Comparison of ENCODE assay signal across 10 mouse cellular contexts in the genomic region with DNA sequence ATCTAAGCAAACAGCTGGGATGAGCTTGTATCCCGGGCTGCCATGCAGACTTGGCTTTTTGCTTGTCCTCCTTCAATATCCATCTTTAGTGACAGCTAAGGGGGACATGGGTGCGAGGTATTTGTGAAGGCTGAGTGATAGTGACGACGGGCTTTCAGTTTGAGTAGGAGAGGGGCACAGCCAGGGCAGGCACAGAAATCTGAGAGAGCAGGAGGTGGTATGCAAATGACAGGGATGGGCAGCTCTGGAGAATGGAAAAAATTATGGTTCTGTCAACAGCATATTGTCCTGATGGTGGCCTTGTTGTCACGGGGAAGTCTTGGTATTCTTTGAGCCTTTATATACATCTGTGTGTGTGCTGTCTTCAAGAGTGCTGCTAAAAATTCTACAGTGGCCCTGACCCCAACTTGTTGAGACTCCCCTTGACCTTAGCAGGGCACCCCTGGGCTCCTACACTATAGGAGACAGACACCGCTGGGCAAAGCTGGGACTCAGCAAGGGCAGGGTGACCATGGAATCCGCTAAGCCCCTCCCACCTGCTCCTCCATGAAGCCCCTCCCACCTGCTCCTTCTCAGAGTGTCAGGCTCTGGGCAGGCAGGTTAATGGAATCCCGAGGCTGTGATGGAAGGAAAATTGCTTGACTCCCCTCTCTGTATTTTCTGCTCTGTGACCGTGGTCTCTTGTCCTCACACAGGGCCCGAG.
DNase-seq lines count a peak whose midpoint lies in the region; ATAC-seq and TF ChIP-seq lines count a peak whose summit lies in the region.
"Had no signal": no experiment of that assay in that cellular context is flagged by ENCODE, and none has a peak within 500 bp of the region (broad histone marks: within the 10 kb centered on the region; RNA-seq: fewer than 3 reads in every experiment).

No protein-coding gene starts in this region.

- H3K4me1 ChIP-seq in heart, embryonic 12.5 days (replicated peaks) = no peaks in the 10 kb centered on the region
- H3K4me1 ChIP-seq in stomach, embryonic 14.5 days (ENCODE audit: control insufficient read depth, insufficient read depth, low read length) = no peaks in the 10 kb centered on the region
- H3K4me1 ChIP-seq in stomach, postnatal 0 days (replicated peaks; ENCODE audit: control insufficient read depth, insufficient read depth) = no peaks in the 10 kb centered on the region
- H3K4me1 ChIP-seq in limb, embryonic 12.5 days (replicated peaks) = peaks cover 7% of the 10 kb centered on the region; the same call in 1 of the 2 replicates
- H3K4me1 ChIP-seq in stomach, embryonic 15.5 days = no peaks in the 10 kb centered on the region

- WGBS in heart, embryonic 12.5 days = 43% methylated on average over 10 of the region's 10 CpGs
- WGBS in stomach, embryonic 14.5 days = 43% methylated on average over 10 of the region's 10 CpGs
- WGBS in stomach, postnatal 0 days = 41% methylated on average over 10 of the region's 10 CpGs
- WGBS in limb, embryonic 12.5 days = 48% methylated on average over 10 of the region's 10 CpGs
- 42% methylated on average over 10 of the region's 10 CpGs for WGBS in stomach, embryonic 15.5 days

- peaks cover 6% of the 10 kb centered on the region for H3K9me3 ChIP-seq in heart, embryonic 12.5 days (replicated peaks)
- H3K9me3 ChIP-seq in stomach, embryonic 14.5 days (ENCODE audit: control insufficient read depth, low read depth, low read length) = no peaks in the 10 kb centered on the region
- no peaks in the 10 kb centered on the region for H3K9me3 ChIP-seq in stomach, postnatal 0 days (ENCODE audit: control insufficient read depth, low read length)
- H3K9me3 ChIP-seq in limb, embryonic 12.5 days = no peaks in the 10 kb centered on the region
- H3K9me3 ChIP-seq in stomach, embryonic 15.5 days = no peaks in the 10 kb centered on the region

- H3K4me2 ChIP-seq in heart, embryonic 12.5 days = peak overlapping the region; percentile 52
- 0 out of 2 replicates have a peak overlapping the region, but pooled peaks have one; percentile 10 for H3K4me2 ChIP-seq in stomach, embryonic 14.5 days (replicated peaks; ENCODE audit: low read depth, low read length)
- no peak overlapping the region for H3K4me2 ChIP-seq in stomach, postnatal 0 days (replicated peaks; ENCODE audit: low read depth)
- peak overlapping the region; percentile 39; the same call in 1 of the 2 replicates for H3K4me2 ChIP-seq in limb, embryonic 12.5 days
- H3K4me2 ChIP-seq in stomach, embryonic 15.5 days = peak overlapping the region; percentile 16; the same call in 1 of the 2 replicates

- H3K36me3 ChIP-seq in heart, embryonic 12.5 days = no peaks in the 10 kb centered on the region
- no peaks in the 10 kb centered on the region for H3K36me3 ChIP-seq in stomach, embryonic 14.5 days (ENCODE audit: control insufficient read depth, insufficient read depth, low read length)
- H3K36me3 ChIP-seq in stomach, postnatal 0 days (ENCODE audit: control insufficient read depth, insufficient read depth, low read length) = no peaks in the 10 kb centered on the region
- H3K36me3 ChIP-seq in limb, embryonic 12.5 days = no peaks in the 10 kb centered on the region
- H3K36me3 ChIP-seq in stomach, embryonic 15.5 days = no peaks in the 10 kb centered on the region

- H3K9ac ChIP-seq in heart, embryonic 12.5 days = no peak overlapping the region
- no peak overlapping the region for H3K9ac ChIP-seq in stomach, embryonic 14.5 days (replicated peaks; ENCODE audit: low read depth, low read length)
- no peak overlapping the region for H3K9ac ChIP-seq in stomach, postnatal 0 days (ENCODE audit: low read length)
- no peak overlapping the region for H3K9ac ChIP-seq in limb, embryonic 12.5 days (replicated peaks)
- no peak overlapping the region for H3K9ac ChIP-seq in stomach, embryonic 15.5 days

- peaks cover 15% of the 10 kb centered on the region for H3K27me3 ChIP-seq in heart, embryonic 12.5 days (replicated peaks)
- H3K27me3 ChIP-seq in stomach, embryonic 14.5 days (ENCODE audit: control insufficient read depth, insufficient read depth, low read length) = no peaks in the 10 kb centered on the region
- H3K27me3 ChIP-seq in stomach, postnatal 0 days (ENCODE audit: control insufficient read depth, insufficient read depth, low read length) = no peaks in the 10 kb centered on the region
- H3K27me3 ChIP-seq in limb, embryonic 12.5 days = no peaks in the 10 kb centered on the region
- H3K27me3 ChIP-seq in stomach, embryonic 15.5 days (replicated peaks) = no peaks in the 10 kb centered on the region

- TF ChIP-seq EP300 in stomach, postnatal 0 days (optimal IDR thresholded peaks at IDR 0.05) = no peak

- no peak for TF ChIP-seq CTCF in stomach, postnatal 0 days (IDR thresholded peaks at IDR 0.05; ENCODE audit: low read depth)

- peak overlapping the region; percentile 4; the same call in 1 of the 2 replicates for H3K4me3 ChIP-seq in heart, embryonic 12.5 days
- no peak overlapping the region for H3K4me3 ChIP-seq in stomach, embryonic 14.5 days (ENCODE audit: low read depth, low read length)
- no peak overlapping the region for H3K4me3 ChIP-seq in stomach, postnatal 0 days (ENCODE audit: low read depth, low read length)
- H3K4me3 ChIP-seq in limb, embryonic 12.5 days (replicated peaks) = 0 out of 2 replicates have a peak overlapping the region, but pooled peaks have one; percentile 11
- H3K4me3 ChIP-seq in stomach, embryonic 15.5 days (replicated peaks) = no peak overlapping the region

- no peak overlapping the region for H3K27ac ChIP-seq in heart, embryonic 12.5 days (ENCODE audit: poor library complexity, severe bottlenecking)
- no peak overlapping the region for H3K27ac ChIP-seq in stomach, embryonic 14.5 days (ENCODE audit: low read length)
- H3K27ac ChIP-seq in stomach, postnatal 0 days (replicated peaks) = no peak overlapping the region
- no peak overlapping the region for H3K27ac ChIP-seq in limb, embryonic 12.5 days
- no peak overlapping the region for H3K27ac ChIP-seq in stomach, embryonic 15.5 days

- ATAC-seq in heart, embryonic 12.5 days (ENCODE audit: insufficient number of reproducible peaks, low FRiP score) = 0 out of 2 replicates have a peak, but pooled peaks have one; percentile 16
- no peak for ATAC-seq in stomach, embryonic 14.5 days (ENCODE audit: insufficient number of reproducible peaks, insufficient read depth, low FRiP score, low read depth)
- ATAC-seq in stomach, postnatal 0 days (ENCODE audit: low FRiP score, low TSS enrichment) = no peak
- no peak for ATAC-seq in limb, embryonic 12.5 days (ENCODE audit: insufficient number of reproducible peaks, insufficient read depth, low FRiP score, low TSS enrichment, low read depth)
- no peak for ATAC-seq in stomach, embryonic 15.5 days (ENCODE audit: insufficient read depth, low FRiP score, low read depth)
- ATAC-seq: CD4-positive, CD25-positive, alpha-beta regulatory T cell, adult 4 months had no signal

- no peak for DNase-seq in heart, postnatal 4 days
- DNase-seq in stomach, postnatal 0 days (ENCODE audit: low spot score) = no peak
- DNase-seq in adrenal gland, adult 18-20 months (ENCODE audit: low spot score in 2 of 2) = no peak
- DNase-seq in c-Kit-positive CD71-positive TER-119-positive erythroid progenitor cells, embryonic 14.5 days (ENCODE audit: low spot score) = no peak
- DNase-seq: right cerebral cortex, postnatal 14 days had no signal

Comparison
In these comparisons a context has a peak if more than half of its experiments do, and no peak if none do; other contexts are left out.
1. H3K4me3 ChIP-seq: peak in heart, embryonic 12.5 days (single experiment) and limb, embryonic 12.5 days (single experiment); none in stomach, embryonic 14.5 days (single experiment), stomach, postnatal 0 days (single experiment) and stomach, embryonic 15.5 days (single experiment).